Mouse (Mus musculus) gastrocnemius, postnatal 36 days (tissue): ENCODE results near the gene Tbp. TPM values are rescaled to one million over a fixed set of nuclear protein-coding genes. Genes with fewer than 3 reads are reported as not detected.

ENCODE experiments used
- DNase-seq, 2 experiments: peaks; one replicate each; pipeline ENCODE4 v3.0.0; 2022
- intact Hi-C: fragments of 180-260 bp; cut with DNase I; formaldehyde crosslinking; loops from one replicate; pipeline ENCODE4 v1.15.1; 2025
- long read RNA-seq, 2 experiments: library from polyadenylated mRNA; stranded (forward); transcript quantifications; one replicate each; pipeline ENCODE4 v2.0.0; 2021
- total RNA-seq, 2 experiments: library from RNA; stranded (reverse); gene quantifications; 2 replicates each; pipeline ENCODE4 v1.2.3; 2021

Gene Tbp
- total RNA-seq = 1 to 10 TPM; 5.9 to 8.2 TPM
- long read RNA-seq, experiment 1, full-length matches to known transcripts = 1 of 4 reads
- long read RNA-seq, experiment 1, partial matches to known transcripts = 0 of 4 reads
- long read RNA-seq, experiment 1, other reads (novel, unspliced or antisense) = 3 of 4 reads
- long read RNA-seq, experiment 2, full-length matches to known transcripts = 2 of 2 reads
- long read RNA-seq, experiment 2, partial matches to known transcripts = 0 of 2 reads
- long read RNA-seq, experiment 2, other reads (novel, unspliced or antisense) = 0 of 2 reads

DNA sequence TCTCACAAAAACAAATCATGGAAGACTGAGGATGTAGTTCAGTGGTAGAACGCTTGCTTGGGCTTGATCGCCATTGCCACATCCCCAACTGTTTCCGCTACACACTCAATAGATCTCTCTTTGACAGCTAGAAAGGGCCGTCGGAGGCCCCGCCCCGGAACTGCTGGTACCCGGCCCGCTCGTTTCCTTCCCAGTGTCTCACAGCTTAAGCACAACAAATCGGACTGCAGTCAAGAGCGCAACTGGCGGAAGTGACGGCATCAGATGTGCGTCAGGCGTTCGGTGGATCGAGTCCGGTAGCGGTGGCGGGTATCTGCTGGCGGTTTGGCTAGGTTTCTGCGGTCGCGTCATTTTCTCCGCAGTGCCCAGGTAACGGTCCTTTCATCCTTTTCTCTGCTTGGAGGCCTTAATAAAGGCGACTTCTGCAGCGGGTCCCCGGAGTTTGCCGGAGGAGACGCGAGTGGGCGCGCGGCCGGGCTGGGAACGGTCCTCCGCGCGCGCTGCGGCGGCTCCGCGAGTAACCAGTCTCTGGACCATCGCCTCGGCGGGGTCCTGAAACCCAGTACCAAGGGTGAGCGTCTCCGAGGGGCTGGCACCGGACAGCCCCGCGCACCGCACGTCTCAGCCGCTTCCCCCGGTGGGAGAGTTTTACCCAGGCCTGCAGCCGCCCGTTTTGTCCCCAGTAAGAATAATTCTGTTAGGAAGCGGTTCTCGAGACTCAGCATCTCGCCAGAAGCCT, at the start of gene Tbp, which contains the start of gene Psmb1:
Tbp (plus strand) TSS at position 233 of the 739 bp plus-strand sequence.
Psmb1 (minus strand) TSS at position 96 of the 739 bp plus-strand sequence.
- intact Hi-C loops = no loop called here
- peak; percentile 95 to 97 for DNase-seq

GRCm38 (mm10) chr17:15455203-15455602, 44.5 kb upstream of the Tbp start:
- intact Hi-C loops = no loop called here

GRCm38 (mm10) chr17:15456595-15456994, 43.1 kb upstream of the Tbp start:
- intact Hi-C loops = no loop called here
- DNase-seq = no peak

More at GRCm38 (mm10) chr17:15455203-15455602, 44.5 kb upstream of the Tbp start:
- DNase-seq = no peak

DNA sequence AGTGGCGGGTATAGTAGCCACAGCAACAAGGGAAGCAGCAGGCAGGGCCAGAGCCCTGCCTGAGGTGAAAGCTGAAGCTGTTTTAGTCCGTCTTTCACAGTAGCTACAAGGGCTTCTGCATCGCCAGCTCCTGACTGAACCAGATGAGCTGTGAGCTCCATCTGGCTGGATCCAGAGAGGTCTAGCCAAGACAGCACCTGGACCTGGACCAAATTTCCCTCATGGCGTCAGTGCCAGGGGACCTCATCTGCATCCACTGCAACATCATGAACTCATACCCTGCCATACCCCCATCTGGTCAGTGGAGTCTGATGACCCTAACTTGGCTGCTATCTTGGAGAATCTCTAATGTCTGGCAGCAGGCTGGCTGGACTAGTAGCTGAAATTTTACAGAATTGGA, 39.9 kb upstream of the Tbp start:
- DNase-seq = no peak
- intact Hi-C loops = no loop called here

DNA sequence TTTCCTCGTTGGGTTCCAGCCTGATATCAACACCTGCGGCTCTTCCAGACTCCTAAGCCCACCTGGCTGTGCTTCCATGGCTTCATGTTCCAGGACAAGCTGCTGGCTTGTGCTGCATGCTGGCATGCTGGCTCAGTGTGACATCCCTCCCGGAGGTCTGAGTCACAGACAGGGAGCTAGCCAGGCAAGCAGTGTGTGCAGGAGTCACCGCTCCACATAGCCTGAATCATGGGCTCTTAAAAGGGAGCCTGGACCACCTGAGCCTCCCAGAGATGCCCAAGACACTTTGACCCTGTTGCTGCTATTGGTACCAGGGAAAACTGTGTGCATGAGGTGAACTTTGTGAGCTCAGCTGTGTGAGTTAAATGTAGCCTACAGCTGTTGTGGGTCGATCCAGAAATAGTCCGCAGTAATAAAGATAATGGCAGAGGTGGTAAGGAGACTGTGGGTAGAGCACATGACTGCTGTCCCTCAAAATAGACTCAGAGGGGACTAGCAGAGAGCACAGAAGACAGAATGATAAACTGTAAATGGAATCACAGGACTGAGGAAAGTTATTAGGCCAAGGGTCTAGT, 37.7 kb upstream of the Tbp start:
- DNase-seq = peak; percentile 45 to 48
- intact Hi-C loops = no loop called here

DNA sequence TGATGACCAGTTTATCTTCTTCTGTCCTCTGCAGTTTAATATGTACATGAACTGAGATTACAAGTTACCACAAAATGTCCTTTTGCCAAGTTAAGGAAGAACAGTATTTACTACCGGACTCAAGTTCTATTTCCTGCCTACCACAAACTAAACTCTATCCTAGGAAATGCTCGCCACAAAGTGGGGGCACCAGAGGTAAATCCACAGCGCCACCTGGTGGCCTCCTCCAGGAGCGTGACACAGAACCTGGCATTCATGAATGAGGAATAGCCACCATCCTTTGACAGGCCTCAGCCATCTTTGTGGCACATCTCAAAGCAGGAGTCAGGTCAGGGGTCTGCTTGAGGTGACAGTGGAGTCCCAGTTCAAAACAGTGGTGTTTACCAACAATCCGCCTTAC, 32.0 kb upstream of the Tbp start:
- intact Hi-C loops = loop anchor here (2.0 kb wide), 2 partner anchors 47 to 401 kb away; no protein-coding TSS in a partner anchor
- peak; percentile 55 to 66 for DNase-seq

- intact Hi-C loops = no loop called here
- DNase-seq = no peak
Measured at GRCm38 (mm10) chr17:15472671-15473070, 27.0 kb upstream of the Tbp start.

- DNase-seq = no peak
- intact Hi-C loops = no loop called here
Measured at GRCm38 (mm10) chr17:15490542-15490941, 9.1 kb upstream of the Tbp start.

GRCm38 (mm10) chr17:15497882-15498752, 1.6 kb upstream of the Tbp start:
- peak; percentile 89 to 91 for DNase-seq
- intact Hi-C loops = no loop called here

- DNase-seq = no peak
- intact Hi-C loops = no loop called here
Measured at GRCm38 (mm10) chr17:15498753-15499113, 955 bp upstream of the Tbp start.

- no peak for DNase-seq
- intact Hi-C loops = no loop called here
Measured at GRCm38 (mm10) chr17:15510694-15511093, 11.0 kb downstream of the Tbp start.

GRCm38 (mm10) chr17:15517776-15518175, 18.1 kb downstream of the Tbp start:
- DNase-seq = no peak
- intact Hi-C loops = no loop called here

DNA sequence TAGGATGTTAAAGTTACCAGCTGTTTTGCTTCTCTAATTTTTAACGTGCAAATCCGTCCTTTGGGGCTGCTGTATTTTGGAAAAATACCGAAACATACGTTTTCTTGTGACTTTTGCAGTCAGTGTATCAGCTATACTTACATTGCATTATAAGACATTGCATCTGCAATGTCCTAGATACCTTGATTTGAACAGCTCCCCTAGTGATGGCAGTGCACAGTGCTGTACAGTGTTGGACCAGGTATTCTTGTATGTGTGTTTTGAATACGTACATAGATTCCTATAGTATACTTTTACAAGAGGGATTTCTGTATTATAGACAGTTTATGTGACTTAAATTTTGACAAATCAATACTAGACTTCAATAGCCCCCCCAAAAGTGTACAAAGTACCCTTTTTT, 18.5 kb downstream of the Tbp start:
- no peak for DNase-seq
- intact Hi-C loops = no loop called here

- intact Hi-C loops = no loop called here
- DNase-seq = no peak
Measured at GRCm38 (mm10) chr17:15518766-15519165, 19.1 kb downstream of the Tbp start.

DNA sequence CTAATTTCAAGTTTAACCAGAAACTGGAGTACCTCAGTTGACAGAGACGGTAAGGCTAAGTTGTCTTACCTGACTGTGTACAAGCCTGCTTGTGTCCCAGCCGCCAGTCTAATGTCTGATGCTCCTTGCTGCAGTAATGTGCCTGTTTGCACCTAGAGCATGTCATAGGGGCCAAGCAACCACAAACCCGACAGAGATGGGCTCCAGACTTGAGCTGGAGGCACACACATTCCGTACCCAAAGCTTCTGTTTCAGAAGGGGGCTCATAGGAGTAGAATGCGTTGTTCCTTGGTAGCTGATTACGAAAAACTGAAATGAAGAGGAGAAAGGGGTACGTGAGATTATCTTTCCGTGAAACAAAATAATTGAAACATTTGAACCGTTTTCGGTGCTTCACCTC, 26.6 kb downstream of the Tbp start:
- no peak for DNase-seq
- intact Hi-C loops = no loop called here

- intact Hi-C loops = no loop called here
- peak; percentile 88 to 94 for DNase-seq
Measured at GRCm38 (mm10) chr17:15526986-15527810, 27.5 kb downstream of the Tbp start, which contains the start of gene Pdcd2. Gene Pdcd2, minus strand, starts transcription at chr17:15527301.

DNA sequence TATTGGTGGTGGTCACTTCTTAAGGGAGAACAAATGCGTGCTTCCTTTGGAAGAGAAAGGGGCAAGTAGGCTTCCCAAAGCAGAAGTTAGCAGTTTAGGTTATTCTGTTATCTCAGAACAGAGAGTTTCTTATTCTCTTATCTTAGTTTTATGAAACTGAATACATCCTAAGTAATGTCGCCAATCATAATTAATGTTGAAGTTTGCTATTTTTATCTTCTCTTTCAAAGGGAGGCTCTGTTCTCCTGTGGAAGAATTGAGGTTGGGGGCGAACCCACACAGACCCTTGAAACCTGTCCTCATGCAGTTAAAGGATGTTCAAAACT, 28.1 kb downstream of the Tbp start:
- DNase-seq = no peak
- intact Hi-C loops = no loop called here

- no peak for DNase-seq
- intact Hi-C loops = no loop called here
Measured at GRCm38 (mm10) chr17:15528887-15529286, 29.2 kb downstream of the Tbp start.

GRCm38 (mm10) chr17:15530141-15530540, 30.5 kb downstream of the Tbp start:
- peak in 1 of 2 experiments; percentile 19 for DNase-seq
- intact Hi-C loops = no loop called here
